Mouse (Mus musculus) heart, postnatal 0 days (tissue): ENCODE data around the gene Cdh15. TPM values are rescaled to one million over a fixed set of nuclear protein-coding genes. Genes with fewer than 3 reads are reported as not detected.
A peak's percentile ranks its signal among the peaks of the same experiment; 100 is the strongest.

Experiments
- ATAC-seq: fragments of 200-750 bp; cut with Nextera tagmentation; 2 replicates; pipeline ENCODE4 v1.8.0; 2017; ENCODE audit warnings: low read depth, moderate number of reproducible peaks, moderate library complexity; ENCODE audit not compliant: insufficient read depth
- DNase-seq: peaks from one replicate; pipeline ENCODE4 v3.0.0-alpha.2; 2016; ENCODE audit warnings: low spot score
- H3K27ac ChIP-seq: fragments of 300-500 bp; sonication (generic); 2 replicates; pipeline ENCODE4 v1.5.1; 2014; ENCODE audit warnings: low read depth, mild to moderate bottlenecking
- H3K27me3 ChIP-seq: fragments of 300-500 bp; sonication (generic); 2 replicates; pipeline ENCODE4 v1.6.1; 2014; ENCODE audit warnings: low read length, mixed read lengths; ENCODE audit not compliant: control insufficient read depth, insufficient read depth
- H3K36me3 ChIP-seq: fragments of 300-500 bp; sonication (generic); replicated peaks from 2 replicates; pipeline ENCODE4 v1.6.1; 2014; ENCODE audit warnings: low read length, mixed read lengths; ENCODE audit not compliant: control insufficient read depth, insufficient read depth
- H3K4me1 ChIP-seq: fragments of 300-500 bp; sonication (generic); 2 replicates; pipeline ENCODE4 v1.6.1; 2014; ENCODE audit warnings: antibody characterized with exemption; ENCODE audit not compliant: control insufficient read depth, insufficient read depth
- H3K4me2 ChIP-seq: fragments of 300-500 bp; sonication (generic); 2 replicates; pipeline ENCODE4 v1.6.1; 2014; ENCODE audit warnings: low read depth, mild to moderate bottlenecking, low read length, moderate library complexity
- H3K4me3 ChIP-seq: fragments of 300-500 bp; sonication (generic); 2 replicates; pipeline ENCODE4 v1.5.1; 2014; ENCODE audit warnings: low read depth, low read length
- H3K9ac ChIP-seq: fragments of 300-500 bp; sonication (generic); replicated peaks from 2 replicates; pipeline ENCODE4 v1.6.1; 2014; ENCODE audit warnings: low read depth, low read length, mixed read lengths
- H3K9me3 ChIP-seq: fragments of 300-500 bp; sonication (generic); replicated peaks from 2 replicates; pipeline ENCODE4 v1.6.1; 2016; ENCODE audit warnings: low read length; ENCODE audit not compliant: control insufficient read depth
- CTCF ChIP-seq: IDR thresholded peaks from 2 replicates; pipeline ENCODE4 v1.5.1; 2016; ENCODE audit warnings: antibody characterized with exemption, control low read depth, low read depth
- EP300 ChIP-seq: IDR thresholded peaks from 2 replicates; pipeline ENCODE4 v1.6.1; 2016; ENCODE audit warnings: antibody characterized with exemption, low read depth
- WGBS: fragments of 180-500 bp; shearing (Covaris S2); extraction: QIAGEN DNeasy Blood & Tissue Kit; methylation state at CpG from one replicate; pipeline ENCODE4 v1.1.7; 2014; 5-methylcytosine and 5-hydroxymethylcytosine counted together
- polyA plus RNA-seq: library from polyadenylated mRNA; unstranded; fragments of >200 nt; fragmentation: Nextera tagmentation; extraction: Ambion mirVana; gene quantifications from 2 replicates; pipeline ENCODE4 v1.2.1, GENCODE M21; 2015
- total RNA-seq: library from RNA; depleted of rRNA; stranded (reverse); fragments of >200 nt; gene quantifications from 2 replicates; pipeline ENCODE4 v1.2.3, GENCODE M21; 2014; ENCODE audit warnings: low replicate concordance

Cdh15 gene
- total and polyA plus RNA-seq, 2 experiments from 2014 or later, result not detected

- H3K27me3 ChIP-seq, result 0 out of 2 replicates have a peak, but pooled peaks cover 3% of the 10 kb centered on the region
- no peaks in the 10 kb centered on the region for H3K9me3 ChIP-seq
- DNase-seq (peak; percentile 58), ATAC-seq (peak; percentile 66)
- WGBS, result 38% methylated on average over 8 of the region's 8 CpGs
- H3K4me1 ChIP-seq, result no peaks in the 10 kb centered on the region
- no peak overlapping the region for H3K4me3 ChIP-seq
- H3K4me2 ChIP-seq, result no peak overlapping the region
- H3K27ac ChIP-seq, result no peak overlapping the region
- no peak overlapping the region for H3K9ac ChIP-seq
- H3K36me3 ChIP-seq, result no peaks in the 10 kb centered on the region
- TF ChIP-seq CTCF (peak; percentile 99), EP300 (no peak)
Observed at GRCm38 (mm10) chr8:122830349-122831061, 17.3 kb upstream of the Cdh15 start.

- DNase-seq (no peak), ATAC-seq (no peak)
- TF ChIP-seq EP300 (no peak), CTCF (no peak)
- H3K27ac ChIP-seq, result no peak overlapping the region
- 80% methylated on average over 8 of the region's 8 CpGs for WGBS
- H3K4me2 ChIP-seq, result no peak overlapping the region
- no peaks in the 10 kb centered on the region for H3K9me3 ChIP-seq
- H3K27me3 ChIP-seq, result 0 out of 2 replicates have a peak, but pooled peaks cover 3% of the 10 kb centered on the region
- no peak overlapping the region for H3K9ac ChIP-seq
- H3K36me3 ChIP-seq, result no peaks in the 10 kb centered on the region
- no peaks in the 10 kb centered on the region for H3K4me1 ChIP-seq
- no peak overlapping the region for H3K4me3 ChIP-seq
Observed at GRCm38 (mm10) chr8:122834416-122834815, 13.3 kb upstream of the Cdh15 start.

- TF ChIP-seq CTCF, result peak; percentile 88
- TF ChIP-seq EP300, result no peak
- Histone ChIP-seq H3K9me3 (no peaks in the 10 kb centered on the region), H3K4me3 (no peak overlapping the region), H3K36me3 (no peaks in the 10 kb centered on the region), H3K4me2 (no peak overlapping the region), H3K9ac (no peak overlapping the region), H3K4me1 (no peaks in the 10 kb centered on the region), H3K27me3 (0 out of 2 replicates have a peak, but pooled peaks cover 3% of the 10 kb centered on the region), H3K27ac (no peak overlapping the region)
- ATAC-seq (peak; percentile 72), DNase-seq (peak; percentile 72)
- WGBS, result 20% methylated on average over 8 of the region's 8 CpGs
Observed at GRCm38 (mm10) chr8:122834971-122835370, 12.8 kb upstream of the Cdh15 start.

- no peak overlapping the region for H3K4me2 ChIP-seq
- TF ChIP-seq CTCF (no peak), EP300 (no peak)
Observed at GRCm38 (mm10) chr8:122836199-122836598, 11.6 kb upstream of the Cdh15 start.

GRCm38 (mm10) chr8:122836696-122837095 lies 11.1 kb upstream of the Cdh15 start:
- WGBS, result 85% methylated on average over 13 of the region's 13 CpGs
- H3K4me1 ChIP-seq, result no peaks in the 10 kb centered on the region

More at GRCm38 (mm10) chr8:122836199-122836598, 11.6 kb upstream of the Cdh15 start:
- no peaks in the 10 kb centered on the region for H3K9me3 ChIP-seq
- H3K4me1 ChIP-seq, result no peaks in the 10 kb centered on the region
- H3K36me3 ChIP-seq, result no peaks in the 10 kb centered on the region
- 0 out of 2 replicates have a peak, but pooled peaks cover 3% of the 10 kb centered on the region for H3K27me3 ChIP-seq
- ATAC-seq, result no peak
- 89% methylated on average over 12 of the region's 12 CpGs for WGBS
- no peak overlapping the region for H3K9ac ChIP-seq
- H3K4me3 ChIP-seq, result no peak overlapping the region
- H3K27ac ChIP-seq, result no peak overlapping the region
- no peak for DNase-seq

More at GRCm38 (mm10) chr8:122836696-122837095, 11.1 kb upstream of the Cdh15 start:
- ATAC-seq (no peak), DNase-seq (no peak)
- H3K9ac ChIP-seq, result no peak overlapping the region
- H3K27me3 ChIP-seq, result 0 out of 2 replicates have a peak, but pooled peaks cover 3% of the 10 kb centered on the region
- TF ChIP-seq EP300 (no peak), CTCF (no peak)
- no peaks in the 10 kb centered on the region for H3K36me3 ChIP-seq
- H3K9me3 ChIP-seq, result no peaks in the 10 kb centered on the region
- H3K4me2 ChIP-seq, result no peak overlapping the region
- no peak overlapping the region for H3K4me3 ChIP-seq
- H3K27ac ChIP-seq, result no peak overlapping the region
